Mouse (Mus musculus) left cerebral cortex, adult 6 months (tissue): ENCODE results near the gene Aimp1. TPM values are rescaled to one million over a fixed set of nuclear protein-coding genes. Genes with fewer than 3 reads are reported as not detected.

ENCODE experiments used
- long read RNA-seq, 2 experiments: library from polyadenylated mRNA; unstranded; transcript quantifications; one replicate each; pipeline ENCODE4 v2.0.0; 2019 to 2020
- polyA plus RNA-seq: library from polyadenylated mRNA; unstranded; fragments of <200 nt; fragmentation: Nextera tagmentation; gene quantifications from 2 replicates; pipeline ENCODE4 v1.2.3, GENCODE M21; 2021

The Aimp1 gene
- polyA plus RNA-seq = 107 and 122 TPM in 2 replicates
- long read RNA-seq, experiment 1, transcript Aimp1-201 (7 exons, 1,126 nt) = major isoform, 93 of 99 reads
- long read RNA-seq, experiment 1, partial matches to known transcripts = 0 of 99 reads
- long read RNA-seq, experiment 1, other reads (novel, unspliced or antisense) = 4 of 99 reads
- long read RNA-seq, experiment 2, transcript Aimp1-201 (7 exons, 1,126 nt) = major isoform, 96 of 114 reads
- long read RNA-seq, experiment 2, partial matches to known transcripts = 15 of 114 reads
- long read RNA-seq, experiment 2, other reads (novel, unspliced or antisense) = 3 of 114 reads

DNA sequence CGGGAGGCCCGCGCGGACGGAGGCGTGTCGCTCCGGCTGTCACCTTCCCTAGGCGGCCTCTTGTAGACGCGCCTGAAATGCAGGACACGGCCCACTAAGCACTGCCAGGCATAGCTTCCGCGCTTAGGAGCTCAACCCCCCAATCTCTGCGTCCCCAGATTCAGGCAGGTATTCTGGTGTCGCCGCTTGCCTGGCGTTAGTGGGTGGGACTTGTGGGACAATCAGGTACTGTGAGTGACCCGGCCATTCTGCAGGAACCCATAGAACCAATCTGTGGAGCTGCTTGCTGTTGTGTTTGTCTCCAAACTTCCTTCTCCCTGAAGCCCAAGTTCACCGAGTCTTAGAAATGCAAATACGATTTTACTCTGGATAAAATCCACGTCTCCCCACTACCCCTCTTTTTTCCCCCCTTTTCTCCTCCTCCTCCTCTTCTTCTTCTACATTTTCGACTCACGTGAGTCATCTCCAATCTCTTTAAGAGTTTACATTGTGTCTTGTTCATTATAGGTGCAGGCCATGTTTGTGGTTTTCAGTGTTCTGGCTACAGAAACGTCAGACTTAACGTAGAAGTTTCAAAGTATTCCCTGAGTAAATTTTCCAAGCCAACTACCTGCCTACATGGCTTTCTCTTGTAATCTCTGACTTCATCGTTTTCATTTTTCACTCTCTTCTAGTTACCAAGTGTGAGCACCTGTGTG is at the start of gene Aimp1:
Gene Aimp1, minus strand, starts transcription at position 140 of the 698 bp plus-strand sequence.

DNA sequence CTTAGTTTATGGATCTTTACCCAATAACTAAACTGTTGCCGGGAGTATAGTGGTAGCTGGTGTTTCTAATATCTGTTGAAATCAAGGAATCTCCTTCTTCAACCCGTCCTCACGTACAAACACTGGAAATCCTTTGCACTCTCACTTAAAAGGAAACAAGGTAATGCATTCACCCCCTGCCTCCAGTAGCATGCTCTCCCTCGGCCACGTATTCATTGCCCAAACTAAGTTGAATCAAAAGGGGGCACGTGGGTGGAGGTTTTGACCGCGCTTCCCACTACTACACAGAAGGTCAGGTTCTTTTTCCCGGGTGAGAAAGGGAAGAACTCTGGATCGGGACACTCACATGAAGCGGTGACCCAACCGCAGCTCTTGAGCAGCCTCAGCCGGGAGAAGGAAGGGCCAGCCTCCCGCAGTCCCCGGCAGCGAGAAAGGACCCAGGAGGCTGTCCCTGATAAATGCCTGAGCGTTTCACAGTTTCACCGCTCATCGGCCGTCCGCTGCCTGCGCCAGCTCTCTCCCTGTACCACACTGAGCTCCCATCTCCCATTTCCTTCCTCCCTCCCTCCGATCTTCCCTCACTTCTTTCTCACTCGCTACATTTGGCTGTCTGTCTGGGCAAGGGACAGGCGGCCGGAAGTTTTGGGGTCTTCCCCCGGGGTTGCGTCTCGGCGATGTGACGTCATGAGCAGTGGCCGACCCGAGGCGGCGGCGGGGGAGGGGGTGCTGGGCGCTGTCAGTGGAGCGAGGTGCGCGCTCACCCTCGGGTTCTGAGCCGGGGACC is 531 bp downstream of the Aimp1 start, which contains the start of gene Tbck:
Gene Tbck, plus strand, starts transcription at position 698 of the 784 bp plus-strand sequence.

DNA sequence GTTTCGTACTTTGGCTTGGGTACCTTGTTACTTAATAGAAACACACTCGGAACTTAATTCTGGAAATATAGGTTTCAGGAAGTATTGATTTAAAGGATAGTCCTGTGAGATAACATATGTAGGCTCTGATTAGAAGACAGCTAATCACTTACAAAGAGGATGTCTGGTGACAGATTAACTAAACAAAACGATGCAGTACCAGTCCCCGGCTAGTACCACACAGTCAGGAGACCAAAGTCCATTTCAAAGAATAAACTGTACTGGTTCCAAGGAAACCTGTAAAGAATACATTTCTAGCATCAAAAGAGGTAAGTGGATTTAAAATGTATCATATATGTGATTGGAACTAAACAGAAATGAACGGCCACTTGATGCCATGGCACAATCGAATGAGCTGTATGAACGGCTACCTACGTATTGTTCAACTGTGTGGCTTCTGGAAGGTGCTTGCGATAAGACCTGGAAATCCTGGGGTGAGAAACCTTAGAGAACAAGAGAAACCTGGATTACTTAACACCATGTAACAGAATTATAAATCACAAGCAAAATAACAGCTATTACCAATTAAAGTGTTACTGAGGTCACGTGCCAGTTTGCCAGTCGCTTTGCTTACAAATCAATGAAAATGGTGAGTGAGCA is 54.5 kb downstream of the Aimp1 start, which contains the start of gene Gimd1:
Gene Gimd1, plus strand, starts transcription at position 220 of the 639 bp plus-strand sequence.

Other genes with a start within 250 kb of the Aimp1 start
- not detected in 2 replicates for gene Gimd1, start 54.5 kb downstream of the Aimp1 start, polyA plus RNA-seq
- gene Tbck, start 226 bp downstream of the Aimp1 start, polyA plus RNA-seq = 26.8 and 43.2 TPM in 2 replicates